Mouse (Mus musculus): ENCODE measurements around the gene Dntt.

Dntt gene

DNA sequence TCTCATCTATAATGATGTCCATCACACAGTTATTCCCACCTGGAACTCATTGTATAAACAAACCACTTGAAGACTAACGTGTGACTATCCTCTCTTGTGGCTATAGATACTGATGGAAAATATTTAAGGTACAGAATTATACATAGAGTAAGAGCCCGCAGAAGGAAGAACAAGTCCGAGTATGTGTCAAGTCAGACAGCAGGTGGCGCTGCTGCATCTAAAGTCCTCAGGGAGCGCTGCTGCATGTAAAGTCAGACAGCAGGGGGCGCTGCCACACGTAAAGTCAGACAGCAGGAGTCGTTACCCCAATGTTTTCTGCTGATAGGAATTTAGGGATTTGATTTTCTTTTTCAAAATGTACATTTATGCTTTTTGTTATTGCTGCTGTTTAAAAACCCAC is 42.4 kb downstream of the Dntt start:
- peak; percentile 95 for DNase-seq (ENCODE audit: low spot score)

DNA sequence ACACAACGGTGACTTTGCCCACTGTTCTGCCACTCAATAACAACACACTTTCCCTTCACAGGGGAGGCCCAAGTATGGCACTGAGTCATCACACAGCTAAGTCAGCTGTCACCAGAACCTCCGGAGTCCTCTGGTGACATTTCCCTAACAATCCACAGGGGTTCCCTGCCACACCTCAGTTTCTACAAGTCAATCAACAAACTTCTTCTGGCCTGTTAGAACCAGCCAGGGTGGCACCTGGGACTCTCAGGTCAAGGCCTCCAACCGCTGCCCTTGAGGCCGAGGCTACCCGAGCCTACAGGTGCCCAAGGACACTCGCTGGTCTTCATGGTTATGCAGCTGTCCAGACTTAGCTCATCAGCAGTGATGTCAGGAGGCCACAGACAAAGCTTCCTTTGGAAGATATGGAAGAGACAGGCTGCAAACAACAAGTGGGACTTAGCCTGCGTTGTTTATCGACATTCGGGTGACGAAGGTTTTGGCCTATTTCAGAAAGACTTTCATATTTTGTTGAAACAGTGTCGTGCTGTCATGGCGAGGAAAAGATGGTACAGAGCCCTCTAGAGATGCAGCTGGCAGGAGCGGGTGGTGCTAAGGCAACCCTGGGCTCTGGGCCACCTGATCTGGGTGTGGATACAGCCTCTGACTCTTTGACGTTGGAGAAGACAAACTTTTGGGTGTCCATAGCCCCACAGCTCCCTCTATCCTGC is 44.8 kb downstream of the Dntt start:
- no peak for DNase-seq (ENCODE audit: low spot score)

DNA sequence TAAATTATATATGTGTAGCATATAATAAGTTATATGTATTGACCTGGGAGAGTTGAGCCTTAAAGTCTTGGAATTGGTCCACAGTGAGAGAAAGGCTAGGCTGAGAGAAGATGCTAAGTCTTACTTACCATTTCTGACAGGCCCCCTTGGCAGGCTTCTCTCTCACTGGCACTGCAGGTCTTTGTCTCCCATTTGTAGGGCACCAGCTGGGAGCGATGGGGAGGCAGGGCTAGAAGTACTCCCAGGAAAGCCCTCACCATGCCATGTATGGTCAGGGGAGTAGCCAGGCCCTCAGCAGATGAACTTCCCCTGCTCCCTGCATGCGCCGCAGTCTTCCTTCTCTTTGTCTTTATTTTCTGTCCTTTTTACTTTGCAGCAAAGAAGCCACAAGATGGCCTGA is 47.8 kb downstream of the Dntt start, which contains the start of gene Opalin:
TSS of gene Opalin (minus strand) at position 208 of the 400 bp plus-strand sequence.
- DNase-seq (ENCODE audit: low spot score) = no peak

GRCm38 (mm10) chr19:41081589-41081988 is 52.5 kb downstream of the Dntt start:
- DNase-seq (ENCODE audit: low spot score) = peak; percentile 31

- no peak for DNase-seq (ENCODE audit: low spot score)
Observed at GRCm38 (mm10) chr19:41083646-41084045, 54.6 kb downstream of the Dntt start.

- no peak for DNase-seq (ENCODE audit: low spot score)
Observed at GRCm38 (mm10) chr19:41086289-41086688, 57.2 kb downstream of the Dntt start.

- peak; percentile 88 for DNase-seq (ENCODE audit: low spot score)
Observed at GRCm38 (mm10) chr19:41086700-41087099, 57.6 kb downstream of the Dntt start.

- DNase-seq (ENCODE audit: low spot score) = no peak
Observed at GRCm38 (mm10) chr19:41087901-41088300, 58.8 kb downstream of the Dntt start.

- DNase-seq (ENCODE audit: low spot score) = no peak
Observed at GRCm38 (mm10) chr19:41088491-41088890, 59.4 kb downstream of the Dntt start.

DNA sequence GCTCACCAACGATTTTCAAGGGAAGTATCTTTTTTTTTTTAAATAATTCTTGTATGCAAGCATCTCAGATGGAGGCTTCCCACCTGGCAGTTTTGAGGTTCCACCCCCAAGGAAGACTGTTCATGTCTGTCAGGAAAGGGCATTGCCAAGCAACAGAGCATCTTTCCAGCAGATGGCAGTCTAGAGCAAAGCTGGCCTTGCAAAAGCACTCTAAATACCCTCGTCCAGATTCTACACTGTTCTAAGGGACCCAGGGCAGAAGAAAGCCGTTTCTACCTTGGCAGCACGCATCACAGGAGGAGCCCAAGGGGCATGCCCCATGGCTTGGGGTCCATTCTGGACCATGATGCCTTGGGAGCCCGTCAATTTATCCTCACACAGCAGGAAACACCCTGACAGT is 60.8 kb downstream of the Dntt start:
- peak; percentile 85 for DNase-seq (ENCODE audit: low spot score)

DNA sequence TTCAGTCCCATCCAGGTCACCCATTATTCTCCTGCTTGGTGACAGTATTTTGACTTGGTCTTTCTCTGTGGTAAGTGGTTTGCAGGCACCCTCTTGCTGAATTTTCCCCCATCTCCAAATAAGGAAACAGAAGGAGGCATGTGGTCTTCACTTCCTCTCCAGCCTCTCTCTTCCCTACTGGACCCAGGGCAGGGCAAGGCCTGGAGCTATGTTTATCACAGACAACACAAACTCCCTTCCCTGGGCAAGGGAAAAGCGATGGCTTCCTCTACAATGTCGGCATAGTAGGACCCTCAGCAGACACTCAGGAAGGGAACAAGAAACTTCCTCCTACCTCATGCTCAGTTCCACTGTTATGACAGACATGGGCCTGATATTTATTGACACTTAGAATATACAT is 62.8 kb downstream of the Dntt start:
- DNase-seq (ENCODE audit: low spot score) = no peak

DNA sequence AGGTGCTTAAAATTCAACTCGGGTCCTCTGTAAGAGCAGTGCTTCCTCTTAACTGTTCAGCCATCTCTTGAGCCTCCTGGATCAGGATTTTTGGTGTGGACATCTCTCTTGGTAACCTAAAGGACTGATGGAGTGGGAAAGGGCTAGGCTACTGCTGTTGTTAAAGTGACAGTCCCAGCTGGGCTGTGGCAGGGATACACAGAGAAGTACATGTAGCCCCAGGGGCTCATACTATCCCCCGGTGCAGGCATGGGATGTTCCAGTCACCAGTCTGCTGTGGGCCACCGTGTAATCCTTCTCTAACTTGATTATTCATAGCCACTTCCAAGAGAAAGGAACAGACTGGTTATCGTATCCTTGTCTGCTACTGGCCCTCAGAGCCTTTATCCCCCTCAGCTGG is 68.0 kb downstream of the Dntt start:
- no peak for DNase-seq (ENCODE audit: low spot score)

DNA sequence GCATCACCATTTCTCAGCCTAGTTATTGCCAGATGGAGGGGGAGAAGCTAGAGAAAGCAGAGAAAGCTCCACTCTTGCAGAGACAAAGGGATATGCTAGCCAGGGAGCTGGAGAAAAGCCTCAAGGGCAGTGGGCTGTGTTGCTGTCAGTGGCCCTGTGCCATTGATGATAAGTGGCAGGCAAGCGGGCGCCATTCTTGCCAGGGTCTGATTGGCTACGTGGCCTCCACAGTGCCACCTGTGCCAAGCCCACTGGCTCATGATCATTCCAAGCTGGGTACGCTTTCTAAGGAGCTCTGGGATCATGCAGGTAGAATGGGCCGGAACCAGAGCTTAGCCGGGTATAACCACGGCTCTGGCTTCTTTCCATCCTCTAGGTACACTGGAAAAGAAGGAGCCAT is 71.8 kb downstream of the Dntt start:
- no peak for DNase-seq (ENCODE audit: low spot score)

GRCm38 (mm10) chr19:41101390-41101789 is 72.3 kb downstream of the Dntt start:
- DNase-seq (ENCODE audit: low spot score) = no peak

DNA sequence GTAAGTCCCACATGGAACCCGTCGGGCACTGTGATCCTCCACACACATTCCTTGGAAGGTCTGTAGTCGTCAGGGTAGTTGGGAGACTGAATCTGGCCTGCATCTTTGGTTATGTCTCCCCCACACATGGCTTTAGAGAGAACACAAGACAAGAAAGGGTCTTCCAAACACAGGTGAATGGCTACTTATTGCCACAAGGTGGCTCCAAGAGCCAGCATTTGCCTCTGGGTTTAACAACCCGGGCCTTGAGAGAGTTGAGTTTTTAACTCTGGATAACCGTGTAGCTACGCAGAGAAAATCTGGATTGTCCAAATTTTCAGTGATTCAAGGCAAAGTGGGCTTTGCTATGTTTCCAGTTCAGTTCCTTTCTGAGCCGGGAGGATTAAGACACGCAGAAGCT is 75.8 kb downstream of the Dntt start:
- peak; percentile 78 for DNase-seq (ENCODE audit: low spot score)

DNA sequence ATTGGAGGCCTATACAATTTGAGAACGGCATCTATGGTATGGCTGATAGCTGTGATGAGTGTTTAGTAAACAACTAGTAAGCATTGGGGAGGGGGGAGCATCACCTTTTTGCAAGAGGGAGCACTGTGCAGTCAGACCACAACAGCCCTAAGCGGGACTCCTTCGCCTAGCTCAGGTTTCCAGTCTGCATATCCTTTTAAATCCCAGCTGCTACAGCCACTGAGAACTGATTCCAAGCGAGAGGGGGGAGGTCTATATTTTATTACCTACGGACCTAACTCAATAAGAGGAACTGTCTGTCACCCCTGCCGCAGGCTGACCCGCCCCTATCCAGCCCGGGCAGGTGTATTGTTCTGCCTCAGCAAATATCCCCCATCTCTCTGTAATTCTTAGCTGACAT is 78.5 kb downstream of the Dntt start:
- no peak for DNase-seq (ENCODE audit: low spot score)

DNA sequence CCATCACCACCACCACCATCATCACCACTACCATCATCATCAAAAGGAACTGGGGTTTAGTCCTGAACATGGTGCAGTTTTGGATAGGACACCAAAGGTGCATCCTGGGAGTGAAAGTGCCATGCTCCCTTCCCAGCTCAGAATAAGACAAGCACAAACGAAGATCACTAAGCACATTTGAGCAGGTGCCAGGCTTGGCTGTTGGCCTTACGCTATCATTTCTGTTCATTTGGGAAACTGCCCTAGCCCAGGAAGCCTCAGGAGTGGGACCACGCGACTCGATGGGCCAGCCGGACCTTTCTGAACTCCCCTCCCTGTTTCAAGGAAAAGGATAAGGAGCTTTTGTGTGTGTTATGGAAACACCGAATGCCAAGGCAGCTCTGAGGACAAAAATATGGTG is 79.6 kb downstream of the Dntt start:
- DNase-seq (ENCODE audit: low spot score) = no peak

All from embryo, embryonic 10.5 days (tissue).